Mouse (Mus musculus) heart, postnatal 0 days (tissue): ENCODE data around the gene Olfr1497.

Experiments
- CTCF ChIP-seq: IDR thresholded peaks from 2 replicates; pipeline ENCODE4 v1.5.1; 2016; ENCODE audit warnings: antibody characterized with exemption, control low read depth, low read depth
- EP300 ChIP-seq: IDR thresholded peaks from 2 replicates; pipeline ENCODE4 v1.6.1; 2016; ENCODE audit warnings: antibody characterized with exemption, low read depth

- TF ChIP-seq CTCF = no peak
- TF ChIP-seq EP300 = no peak
Observed at GRCm38 (mm10) chr19:13828447-13828846, 30.4 kb upstream of the Olfr1497 start.
